Mouse (Mus musculus) liver (tissue): Measurements from ENCODE around the gene Zfyve21.

Experiments used
- DNase-seq: peaks from one replicate; pipeline ENCODE4 v3.0.0-alpha.2; 2020; ENCODE audit warnings: mixed read lengths

The Zfyve21 gene

DNA sequence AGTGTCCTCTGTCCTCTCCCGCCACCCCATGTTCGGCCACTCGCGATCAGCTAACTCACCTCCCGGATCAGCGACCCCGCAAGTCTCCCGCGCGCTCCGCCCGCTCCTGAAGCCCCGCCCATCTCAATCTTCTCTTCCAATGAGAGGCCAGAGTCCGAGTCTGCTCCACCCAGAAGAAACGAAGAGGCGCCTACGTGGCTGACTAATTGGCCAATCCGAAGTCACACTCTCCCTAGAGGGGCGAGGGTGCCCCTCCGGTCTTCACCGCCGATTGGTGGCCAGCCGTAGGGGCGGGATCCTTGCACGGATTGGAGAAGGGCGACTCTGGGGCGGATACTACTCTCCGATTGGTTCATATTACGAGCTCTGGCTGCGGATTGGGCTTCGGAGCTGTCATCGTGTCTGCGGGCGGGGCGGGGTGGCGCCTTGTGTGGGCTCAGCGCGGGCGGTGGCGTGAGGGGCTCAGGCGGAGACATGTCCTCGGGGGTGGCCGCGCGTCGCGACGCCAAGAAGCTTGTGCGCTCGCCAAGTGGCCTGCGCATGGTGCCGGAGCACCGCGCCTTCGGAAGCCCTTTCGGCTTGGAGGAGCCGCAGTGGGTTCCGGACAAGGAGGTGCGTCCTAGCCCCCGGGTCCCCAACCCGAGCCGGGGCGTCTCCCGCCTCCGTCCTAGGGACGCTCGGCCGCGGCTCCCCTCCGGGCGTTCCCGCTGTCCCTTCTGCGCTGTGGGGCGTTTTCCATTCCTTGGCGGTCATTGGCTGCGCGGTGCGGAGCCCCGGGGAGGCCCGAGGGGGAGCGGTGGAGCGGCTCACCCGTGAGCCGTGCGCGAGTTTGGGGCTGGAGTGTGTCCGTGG, at the start of gene Zfyve21, which contains the start of gene Xrcc3:
Gene Zfyve21, plus strand, starts transcription at position 405 of the 852 bp plus-strand sequence.
Gene Xrcc3, minus strand, starts transcription at position 108 of the 852 bp plus-strand sequence.
- peak; percentile 99 for DNase-seq

GRCm38 (mm10) chr12:111766313-111767236, 47.4 kb upstream of the Zfyve21 start:
- no peak for DNase-seq

- no peak for DNase-seq
These were observed 45.5 kb upstream of the Zfyve21 start for GRCm38 (mm10) chr12:111768322-111768928.

DNA sequence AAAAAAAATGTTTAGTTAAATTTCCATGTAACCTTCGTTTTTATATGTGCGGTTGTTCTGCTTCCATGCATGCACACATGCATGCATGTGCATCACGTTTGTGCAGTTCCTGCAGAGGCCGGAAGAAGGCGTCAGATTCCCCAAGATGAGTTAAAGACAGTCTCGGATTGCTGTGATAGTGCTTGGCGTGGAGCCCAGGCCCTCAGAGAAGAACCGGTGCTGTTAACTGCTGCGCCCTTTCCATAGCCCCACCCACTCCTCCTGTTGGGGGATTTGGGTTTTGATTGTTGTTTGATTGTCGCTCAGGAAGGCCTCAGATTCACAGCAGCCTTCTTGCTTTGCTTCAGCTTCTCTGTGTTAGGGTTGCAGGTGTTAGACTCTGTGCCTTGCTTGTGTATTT, 44.7 kb upstream of the Zfyve21 start:
- peak; percentile 46 for DNase-seq

GRCm38 (mm10) chr12:111769816-111770577, 44.0 kb upstream of the Zfyve21 start:
- no peak for DNase-seq

DNA sequence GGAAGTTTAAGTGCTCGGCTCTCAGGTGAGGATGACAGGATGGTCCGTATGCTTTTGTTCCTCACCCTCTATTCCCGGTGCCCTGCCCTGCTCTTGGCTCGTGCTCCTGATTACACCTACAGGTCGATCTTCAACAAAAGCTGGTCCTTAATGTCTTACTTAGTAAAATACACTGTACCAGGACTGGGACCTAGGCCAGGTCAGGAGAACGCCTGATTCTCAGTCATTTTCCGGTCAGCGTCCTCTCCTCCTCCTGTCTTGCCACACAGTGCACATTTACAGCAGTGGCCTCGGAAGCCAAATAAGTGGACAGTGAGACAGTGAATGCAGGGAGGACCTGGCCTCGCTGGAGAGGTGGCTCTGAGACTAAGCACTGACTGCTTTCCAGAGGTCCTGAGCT, 43.3 kb upstream of the Zfyve21 start:
- no peak for DNase-seq

GRCm38 (mm10) chr12:111774156-111774555, 39.8 kb upstream of the Zfyve21 start:
- no peak for DNase-seq

GRCm38 (mm10) chr12:111774845-111775244, 39.1 kb upstream of the Zfyve21 start:
- no peak for DNase-seq

DNA sequence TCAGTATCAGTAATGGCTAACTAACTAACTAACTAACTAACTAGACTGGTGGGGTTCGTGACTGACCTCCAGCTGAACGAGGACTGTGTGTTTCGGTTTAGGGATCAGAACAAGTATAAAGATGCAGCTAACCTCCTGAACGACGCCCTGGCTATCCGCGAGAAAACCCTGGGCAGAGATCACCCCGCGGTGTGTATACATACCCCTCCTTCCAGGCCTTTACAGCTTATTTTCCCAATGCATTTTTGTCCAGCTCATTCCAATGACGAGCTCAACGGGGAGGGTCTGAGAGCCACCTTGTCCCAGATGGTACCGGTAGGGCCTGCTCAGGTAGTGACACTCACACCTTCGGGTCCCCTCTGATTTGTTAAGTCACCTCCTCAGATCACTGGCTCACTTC, 36.1 kb upstream of the Zfyve21 start:
- no peak for DNase-seq

DNA sequence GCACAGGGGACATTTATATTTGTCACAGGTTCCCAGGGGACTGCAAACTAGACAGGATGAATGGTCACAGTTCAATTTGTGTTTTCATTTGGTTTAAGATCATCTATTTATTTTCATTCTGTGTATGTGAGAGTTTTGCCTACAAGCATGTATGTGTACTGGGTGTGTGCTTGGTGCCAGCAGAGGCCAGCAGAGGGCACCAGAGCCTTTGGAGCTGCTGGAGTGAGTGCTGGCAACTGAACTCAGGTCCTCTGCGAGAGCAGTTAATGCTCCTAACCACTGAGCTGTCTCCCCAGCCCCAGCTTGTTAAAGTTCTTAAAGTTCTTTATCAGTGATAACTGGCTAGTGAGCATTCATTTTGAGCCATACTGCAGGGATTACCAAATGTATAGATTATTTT, 34.4 kb upstream of the Zfyve21 start:
- DNase-seq, result no peak

GRCm38 (mm10) chr12:111785174-111785573, 28.8 kb upstream of the Zfyve21 start:
- peak; percentile 44 for DNase-seq

GRCm38 (mm10) chr12:111787015-111787414, 27.0 kb upstream of the Zfyve21 start:
- peak; percentile 55 for DNase-seq

- DNase-seq, result no peak
These were observed 23.9 kb upstream of the Zfyve21 start for GRCm38 (mm10) chr12:111790090-111790489.

GRCm38 (mm10) chr12:111790631-111791030, 23.3 kb upstream of the Zfyve21 start:
- no peak for DNase-seq

DNA sequence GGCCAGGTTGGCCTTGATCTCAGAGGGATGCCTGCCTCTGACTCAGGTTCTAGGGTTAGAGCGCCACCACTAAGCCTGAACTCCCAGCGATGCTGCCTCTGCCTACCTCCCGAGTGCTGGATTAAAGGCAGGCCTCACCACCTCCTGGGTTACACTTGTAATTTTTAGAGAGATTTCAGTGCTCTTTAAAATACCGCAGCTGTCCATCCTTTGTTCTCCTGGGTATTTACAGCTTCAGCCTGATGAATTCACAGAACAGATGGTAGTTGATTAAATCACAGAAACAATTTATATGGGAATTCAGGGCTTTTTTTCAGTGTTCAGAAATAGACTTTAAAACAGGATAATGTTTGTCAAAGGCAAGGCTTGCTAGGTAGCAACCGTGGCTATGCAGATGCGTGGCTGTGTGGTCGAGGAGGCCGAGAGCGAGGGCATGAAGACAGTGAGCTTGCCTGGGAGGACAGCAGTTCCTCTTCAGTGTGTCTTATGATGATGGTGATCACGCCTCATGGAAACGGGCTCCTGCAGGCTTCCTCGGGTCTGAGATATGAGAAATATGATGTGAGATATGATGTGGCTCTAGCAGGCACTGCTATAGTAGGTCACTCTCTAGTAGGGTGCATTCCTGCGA, 22.4 kb upstream of the Zfyve21 start:
- DNase-seq, result no peak

DNA sequence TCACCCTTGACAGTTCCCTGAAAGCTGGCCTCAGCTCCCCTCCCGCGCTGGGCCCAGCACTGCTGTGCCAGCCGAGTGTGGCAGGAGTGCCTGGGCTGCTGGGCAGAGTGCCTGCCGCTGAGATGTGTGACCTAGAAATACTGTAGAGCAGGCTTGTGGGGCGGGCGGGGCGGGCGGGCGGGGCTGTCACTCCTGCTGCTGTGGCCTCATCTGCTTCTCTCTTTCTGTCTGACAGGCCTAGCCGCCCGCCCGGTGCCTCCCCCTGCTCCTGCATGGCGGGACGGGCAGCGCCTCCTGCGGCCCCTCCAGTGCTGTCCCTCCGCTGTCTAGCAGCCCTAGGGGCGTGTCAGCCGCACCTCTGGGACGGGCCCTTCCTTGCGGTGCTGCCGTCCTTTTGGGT, 19.9 kb upstream of the Zfyve21 start:
- DNase-seq, result peak; percentile 62

DNA sequence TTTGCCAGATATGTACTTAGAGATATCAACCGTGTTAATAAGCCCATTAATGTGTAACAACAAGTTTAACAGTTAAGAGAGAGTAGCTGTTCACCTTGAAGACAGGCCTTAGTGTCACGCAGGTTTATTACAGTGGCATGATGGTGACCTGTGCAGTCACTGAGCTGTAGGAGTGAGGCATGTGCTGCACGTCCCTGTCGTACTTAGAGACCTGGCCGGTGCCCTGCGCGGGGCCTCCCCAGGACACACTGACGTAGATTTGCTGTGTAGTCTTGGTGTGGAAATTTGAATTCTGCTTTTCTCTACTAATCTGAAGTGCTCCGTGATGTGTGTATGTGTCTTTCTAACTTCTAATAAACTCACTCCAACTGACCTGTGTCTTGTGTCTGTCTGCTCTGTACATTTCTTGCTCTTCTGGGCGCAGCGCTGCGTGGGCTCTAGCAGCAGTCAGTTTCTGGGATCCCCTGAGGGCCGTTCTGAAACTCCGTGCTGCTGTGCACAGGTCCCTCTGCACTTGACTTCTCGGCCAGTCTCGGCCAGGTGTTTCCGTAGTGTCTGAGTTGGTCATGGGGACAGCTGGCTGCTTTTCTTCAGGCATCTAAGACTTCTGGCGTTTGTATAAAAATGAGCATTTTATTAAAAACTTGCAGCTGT, 19.3 kb upstream of the Zfyve21 start:
- DNase-seq, result no peak

DNA sequence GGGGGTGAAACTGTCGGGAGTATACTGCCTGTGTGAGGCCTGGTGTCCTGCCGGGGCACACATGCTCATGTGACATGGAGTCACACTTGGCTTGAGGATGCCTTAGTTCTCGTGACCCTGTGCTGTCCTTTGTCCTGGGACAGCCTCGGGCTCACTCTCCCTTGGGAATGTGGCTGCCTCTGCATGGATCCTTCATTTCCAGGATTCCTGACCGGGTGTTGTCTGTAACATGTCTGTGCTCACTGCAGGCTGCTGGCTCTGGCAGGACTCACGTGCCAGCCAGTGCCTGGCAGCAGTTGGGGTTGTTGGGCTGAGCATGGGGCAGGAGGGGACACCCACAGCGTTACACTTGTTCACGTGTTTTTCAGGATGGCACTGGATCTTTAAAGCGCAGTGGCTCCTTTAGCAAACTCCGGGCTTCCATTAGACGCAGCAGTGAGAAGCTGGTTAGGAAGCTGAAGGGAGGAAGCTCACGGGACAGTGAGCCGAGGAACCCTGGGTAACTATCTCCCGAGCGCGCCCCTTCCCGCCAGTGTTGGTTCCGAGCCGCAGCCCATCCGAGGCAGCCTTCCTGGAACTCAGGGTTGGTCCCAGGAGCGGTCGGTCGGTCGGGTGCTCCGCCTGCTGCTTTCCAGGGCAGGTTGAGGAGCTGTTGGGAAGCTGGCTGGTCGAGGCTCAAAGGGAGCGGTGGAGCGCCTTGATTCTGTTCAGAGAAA, 18.6 kb upstream of the Zfyve21 start:
- no peak for DNase-seq

- no peak for DNase-seq
These were observed 16.7 kb upstream of the Zfyve21 start for GRCm38 (mm10) chr12:111797251-111797650.

DNA sequence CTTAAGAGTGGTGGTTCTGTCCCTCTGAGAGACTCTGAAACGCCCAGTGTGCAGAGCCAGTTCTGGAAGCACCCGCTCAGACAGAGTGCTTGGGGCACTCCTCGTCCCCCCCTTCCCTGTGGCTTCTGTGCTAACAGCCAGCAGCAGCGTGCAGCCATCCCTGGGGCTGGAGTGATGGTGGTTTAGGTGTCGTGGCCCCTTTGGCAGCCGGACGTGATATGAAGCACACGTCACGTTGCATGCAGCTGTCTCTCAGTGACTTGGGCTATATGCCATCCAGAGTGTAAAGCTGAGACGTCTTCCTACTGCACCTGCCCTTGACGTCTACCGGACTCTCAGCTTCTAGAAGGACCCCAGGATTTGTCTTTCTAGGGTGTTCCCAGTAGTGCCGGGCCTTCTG, 15.5 kb upstream of the Zfyve21 start:
- DNase-seq, result no peak
